Mouse (Mus musculus): Measurements from ENCODE around the gene Adck1. TPM values are rescaled to one million over a fixed set of nuclear protein-coding genes. Genes with fewer than 3 reads are reported as not detected.
A peak's percentile ranks its signal among the peaks of the same experiment; 100 is the strongest.

Gene Adck1
- total and polyA plus RNA-seq, 3 experiments = 30.6 to 34.3 TPM; not detected in 1

DNA sequence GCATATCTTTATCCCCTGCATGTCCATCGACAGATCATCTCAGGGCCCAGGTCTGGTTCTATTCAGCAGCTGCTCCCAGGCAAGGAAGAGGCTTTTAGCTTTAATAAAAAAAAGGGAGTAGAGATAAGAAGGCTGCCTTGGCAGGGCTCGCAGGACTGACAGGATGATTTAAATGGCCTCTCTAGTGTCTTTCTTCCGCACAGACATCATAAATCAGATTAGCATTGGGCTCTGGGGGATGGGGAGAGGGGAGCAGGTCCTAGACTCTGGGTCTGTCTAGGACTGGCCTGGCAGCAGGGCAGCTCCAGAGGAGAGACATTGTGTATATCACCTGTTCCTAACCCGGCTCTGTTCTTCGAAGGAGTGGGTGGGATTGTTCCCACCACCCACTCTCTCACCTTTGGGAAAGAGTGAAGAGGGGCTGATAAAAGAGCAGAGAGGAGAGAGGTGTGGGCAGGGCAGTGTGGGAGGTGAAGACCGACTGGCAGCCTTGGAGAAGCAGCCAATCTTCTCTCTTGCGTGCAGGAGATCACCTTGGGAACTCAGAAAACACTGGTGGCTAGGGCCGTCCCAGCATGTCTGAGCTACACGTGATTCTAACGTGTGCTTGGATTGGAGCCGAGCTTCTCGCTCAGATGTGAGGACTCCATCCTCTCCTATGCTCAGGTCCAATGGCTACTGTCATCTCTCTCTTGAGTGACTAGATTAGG is 94.5 kb downstream of the Adck1 start:
- Histone ChIP-seq H3K9me3 (replicated peaks; ENCODE audit: insufficient read depth, low read length) (no peaks in the 10 kb centered on the region), H3K4me3 (ENCODE audit: control insufficient read depth in 1 of 2, insufficient read depth in 1 of 2, low read depth in 2 of 2, low read length in 2 of 2) (no peak overlapping the region), H3K36me3 (ENCODE audit: control insufficient read depth in 1 of 2, insufficient read depth in 2 of 2, low read length in 2 of 2) (peaks cover 0 to 31% of the 10 kb centered on the region in 2 experiments; a peak in 2 of 4 replicates), H3K9ac (ENCODE audit: control insufficient read depth, low read depth, low read length, poor library complexity, severe bottlenecking) (no peak overlapping the region), H3K4me1 (ENCODE audit: control insufficient read depth in 1 of 2, insufficient read depth in 2 of 2, low read length in 2 of 2) (peaks cover 16 to 44% of the 10 kb centered on the region in 2 experiments), H3K27me3 (ENCODE audit: control insufficient read depth in 1 of 2, insufficient read depth in 2 of 2, low read length in 2 of 2) (no peaks in the 10 kb centered on the region), H3K79me2 (ENCODE audit: control insufficient read depth, insufficient read depth, low read length, poor library complexity) (no peaks in the 10 kb centered on the region), H3K27ac (ENCODE audit: control insufficient read depth, low read depth, low read length) (peak overlapping the region; percentile 9; the same call in 1 of the 2 replicates)
- TF ChIP-seq SIN3A (IDR thresholded peaks at IDR 0.05; ENCODE audit: low read length) (peak; percentile 55), ZKSCAN1 (IDR thresholded peaks at IDR 0.05; ENCODE audit: low read depth, low read length) (no peak), ETS1 (IDR thresholded peaks at IDR 0.05; ENCODE audit: low read depth, low read length) (peak; percentile 71), RCOR1 (IDR thresholded peaks at IDR 0.05; ENCODE audit: low read depth, low read length) (peak; percentile 55), EP300 (IDR thresholded peaks at IDR 0.05; ENCODE audit: low read depth in 1 of 2, low read length in 2 of 2) (peak; percentile 37 to 48; a peak in 2 of 4 replicates), POLR2A (IDR thresholded peaks at IDR 0.05; ENCODE audit: control insufficient read depth in 1 of 2, insufficient read depth in 1 of 2, low read depth in 1 of 2, low read length in 2 of 2, poor library complexity in 1 of 2) (no peak), TCF12 (IDR thresholded peaks at IDR 0.05; ENCODE audit: low read depth, low read length) (peak; percentile 42; the same call in 1 of the 2 replicates), TBP (IDR thresholded peaks at IDR 0.05; ENCODE audit: low read depth, low read length) (no peak), MYC (IDR thresholded peaks at IDR 0.05; ENCODE audit: low read depth, low read length) (no peak), GATA1 (IDR thresholded peaks at IDR 0.05; ENCODE audit: low read depth, low read length) (peak; percentile 74), ZNF384 (IDR thresholded peaks at IDR 0.05; ENCODE audit: low read depth, low read length) (peak; percentile 94), ELF1 (IDR thresholded peaks at IDR 0.05; ENCODE audit: low read depth, low read length) (peak; percentile 44; the same call in 1 of the 2 replicates)
- DNase-seq (ENCODE audit: low read depth, low spot score) = peak; percentile 54

DNA sequence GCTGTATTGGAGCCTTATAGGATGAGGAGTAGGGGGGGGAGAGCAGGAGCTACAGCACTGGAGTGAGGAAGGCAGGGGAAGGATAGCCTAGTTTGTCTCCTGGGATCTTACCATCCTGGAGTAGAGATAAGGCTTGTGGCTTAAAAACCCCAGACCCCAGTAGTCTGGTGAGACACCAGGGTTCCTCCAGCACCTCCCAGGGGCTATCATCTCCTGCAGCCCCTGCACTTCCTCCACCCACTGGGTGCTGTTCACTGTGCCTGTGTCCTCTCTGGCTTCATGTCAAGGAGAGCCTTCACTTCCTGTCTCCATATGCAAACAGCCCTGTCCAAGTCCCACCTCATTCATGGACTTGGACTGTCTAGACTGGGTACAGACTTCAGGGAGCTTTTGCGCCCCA is 96.7 kb downstream of the Adck1 start:
- no peaks in the 10 kb centered on the region for H3K27me3 ChIP-seq (ENCODE audit: control insufficient read depth in 1 of 2, insufficient read depth in 2 of 2, low read length in 2 of 2)
- H3K4me1 ChIP-seq (ENCODE audit: control insufficient read depth in 1 of 2, insufficient read depth in 2 of 2, low read length in 2 of 2) = peaks cover 16 to 47% of the 10 kb centered on the region in 2 experiments
- H3K9me3 ChIP-seq (replicated peaks; ENCODE audit: insufficient read depth, low read length) = no peaks in the 10 kb centered on the region
- peak overlapping the region; percentile 24; the same call in 1 of the 2 replicates for H3K27ac ChIP-seq (ENCODE audit: control insufficient read depth, low read depth, low read length)
- H3K9ac ChIP-seq (ENCODE audit: control insufficient read depth, low read depth, low read length, poor library complexity, severe bottlenecking) = no peak overlapping the region
- no peak overlapping the region for H3K4me3 ChIP-seq (ENCODE audit: control insufficient read depth in 1 of 2, insufficient read depth in 1 of 2, low read depth in 2 of 2, low read length in 2 of 2)
- H3K36me3 ChIP-seq (ENCODE audit: control insufficient read depth in 1 of 2, insufficient read depth in 2 of 2, low read length in 2 of 2) = peaks cover 0 to 32% of the 10 kb centered on the region in 2 experiments; a peak in 2 of 4 replicates
- TF ChIP-seq CHD1 (IDR thresholded peaks at IDR 0.05; ENCODE audit: low read depth, low read length) (no peak), TBP (IDR thresholded peaks at IDR 0.05; ENCODE audit: low read depth, low read length) (0 out of 2 replicates have a peak, but pooled peaks have one; percentile 21), GATA1 (IDR thresholded peaks at IDR 0.05; ENCODE audit: low read depth, low read length) (peak; percentile 45; the same call in 1 of the 2 replicates), RAD21 (IDR thresholded peaks at IDR 0.05; ENCODE audit: low read depth, low read length) (no peak), TCF12 (IDR thresholded peaks at IDR 0.05; ENCODE audit: low read depth, low read length) (peak; percentile 52; the same call in 1 of the 2 replicates), ELF1 (IDR thresholded peaks at IDR 0.05; ENCODE audit: low read depth, low read length) (no peak), ETS1 (IDR thresholded peaks at IDR 0.05; ENCODE audit: low read depth, low read length) (0 out of 2 replicates have a peak, but pooled peaks have one; percentile 22), EP300 (IDR thresholded peaks at IDR 0.05; ENCODE audit: low read depth in 1 of 2, low read length in 2 of 2) (peak; percentile 56 to 59), ZC3H11A (IDR thresholded peaks at IDR 0.05; ENCODE audit: low read depth, low read length) (no peak), ZNF384 (IDR thresholded peaks at IDR 0.05; ENCODE audit: low read depth, low read length) (no peak), POLR2AphosphoS2 (IDR thresholded peaks at IDR 0.05; ENCODE audit: low read length) (no peak), NELFE (IDR thresholded peaks at IDR 0.05; ENCODE audit: low read depth, low read length) (no peak), MYC (IDR thresholded peaks at IDR 0.05; ENCODE audit: low read depth, low read length) (no peak), TAL1 (IDR thresholded peaks at IDR 0.05; ENCODE audit: low read length) (peak; percentile 51), BHLHE40 (IDR thresholded peaks at IDR 0.05; ENCODE audit: borderline replicate concordance, low read depth, low read length) (no peak), ZKSCAN1 (IDR thresholded peaks at IDR 0.05; ENCODE audit: low read depth, low read length) (no peak), KAT2A (conservative IDR thresholded peaks at IDR 0.05; ENCODE audit: low read depth, low read length) (no peak), MAFK (IDR thresholded peaks at IDR 0.05; ENCODE audit: borderline replicate concordance, low read depth, low read length) (no peak)
- no peaks in the 10 kb centered on the region for H3K79me2 ChIP-seq (ENCODE audit: control insufficient read depth, insufficient read depth, low read length, poor library complexity)
- peak; percentile 64 for DNase-seq (ENCODE audit: low read depth, low spot score)
